Mouse (Mus musculus): Measurements from ENCODE around the gene Olfr571.

DNA sequence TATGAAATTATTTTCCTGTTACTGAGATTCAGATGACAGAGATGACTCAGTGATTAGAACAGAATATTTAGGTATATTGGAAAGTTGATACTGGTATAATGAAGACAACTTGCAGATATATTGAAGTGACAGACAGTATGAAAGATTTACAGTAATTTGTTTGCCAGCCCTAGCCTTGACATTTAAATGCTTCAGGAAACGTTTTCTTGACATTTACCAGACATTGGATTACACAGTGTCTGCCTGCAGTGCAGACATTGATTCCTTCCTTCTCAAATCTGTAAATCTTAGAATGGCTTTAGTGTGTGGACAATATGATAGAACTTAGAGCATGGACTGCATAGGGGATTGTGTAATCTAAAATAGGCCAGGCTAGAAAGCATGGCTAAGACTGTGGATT lies 2.1 kb downstream of the Olfr571 start:
- no peak for TF ChIP-seq CTCF (IDR thresholded peaks at IDR 0.05)
- no peak for TF ChIP-seq EP300 (IDR thresholded peaks at IDR 0.05)
